Mouse (Mus musculus): ENCODE measurements at regions not wholly inside any gene's neighbourhood (a gene's known extent, or its start where the extent isn't known, plus 50 kb on each side); places are given as distances from the start of the nearest gene placed in this dataset.
A peak's percentile ranks its signal among the peaks of the same experiment; 100 is the strongest.

- H3K27me3 ChIP-seq (ENCODE audit: control insufficient read depth, insufficient read depth, insufficient read length) = no peaks in the 10 kb centered on the region
- no peak overlapping the region for H3ac ChIP-seq (ENCODE audit: control insufficient read depth, insufficient read length)
- H3K79me2 ChIP-seq (ENCODE audit: control insufficient read depth, insufficient read depth) = no peaks in the 10 kb centered on the region
- no peak overlapping the region for H3K4me2 ChIP-seq (ENCODE audit: low read depth)
- no peak for TF ChIP-seq POLR2AphosphoS2 (IDR thresholded peaks at IDR 0.05; ENCODE audit: insufficient read length, low read depth)
- no peak for TF ChIP-seq MAX (IDR thresholded peaks at IDR 0.05; ENCODE audit: low read depth)
- no peak for TF ChIP-seq E2F4 (IDR thresholded peaks at IDR 0.05; ENCODE audit: insufficient read depth)
- H3K36me3 ChIP-seq (ENCODE audit: control insufficient read depth, insufficient read depth) = no peaks in the 10 kb centered on the region
- no peak overlapping the region for H3K4me3 ChIP-seq
These were observed 74.7 kb downstream of the Cxcr4 start for GRCm38 (mm10) chr1:128517351-128517750.

- no peak overlapping the region for H3K4me3 ChIP-seq
These were observed 77.8 kb downstream of the Cxcr4 start for GRCm38 (mm10) chr1:128514327-128514726.

DNA sequence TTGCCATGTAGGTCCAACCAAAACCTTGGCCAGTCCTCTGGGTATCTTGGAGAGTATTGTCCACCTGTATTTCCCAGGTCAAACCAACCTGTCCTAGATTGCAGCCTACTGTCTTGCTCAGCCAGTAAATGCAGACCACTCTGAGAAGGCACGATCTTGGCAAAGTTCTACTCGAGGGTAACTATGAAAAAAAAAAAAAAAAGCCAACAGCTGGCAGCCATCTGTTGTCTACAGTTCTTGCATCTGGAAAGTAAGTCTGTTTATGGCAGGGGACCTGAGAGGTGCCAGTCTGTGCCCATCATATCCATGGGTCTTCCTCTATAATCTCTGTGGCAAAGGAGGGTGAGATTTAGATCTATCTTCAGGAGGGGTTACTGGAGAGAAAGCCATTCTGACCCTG is 78.2 kb downstream of the Cxcr4 start:
- TF ChIP-seq E2F4 (IDR thresholded peaks at IDR 0.05; ENCODE audit: insufficient read depth) = no peak
- no peak for TF ChIP-seq TCF12 (IDR thresholded peaks at IDR 0.05; ENCODE audit: insufficient read depth, poor library complexity, severe bottlenecking)
- TF ChIP-seq MYOD1 (IDR thresholded peaks at IDR 0.05; ENCODE audit: control insufficient read depth in 1 of 3, insufficient read length in 2 of 3, low read depth in 2 of 3) = no peak
- no peak for TF ChIP-seq POLR2A (IDR thresholded peaks at IDR 0.05; ENCODE audit: insufficient read length, low read depth)
- TF ChIP-seq SRF (IDR thresholded peaks at IDR 0.05; ENCODE audit: control insufficient read depth, insufficient read length, low read depth) = no peak
- TF ChIP-seq REST (IDR thresholded peaks at IDR 0.05; ENCODE audit: insufficient read depth, insufficient read length) = no peak
- no peak for TF ChIP-seq CEBPB (IDR thresholded peaks at IDR 0.05; ENCODE audit: insufficient read depth, poor library complexity, severe bottlenecking)
- TF ChIP-seq TCF3 (IDR thresholded peaks at IDR 0.05; ENCODE audit: insufficient read length, low read depth) = no peak
- TF ChIP-seq USF1 (IDR thresholded peaks at IDR 0.05; ENCODE audit: low read depth) = no peak
- no peak for TF ChIP-seq MAX (IDR thresholded peaks at IDR 0.05; ENCODE audit: low read depth)
- TF ChIP-seq MYOG (IDR thresholded peaks at IDR 0.05; ENCODE audit: control insufficient read depth in 1 of 3, insufficient read depth in 1 of 3, insufficient read length in 2 of 3, low read depth in 2 of 3) = no peak
- TF ChIP-seq POLR2AphosphoS2 (IDR thresholded peaks at IDR 0.05; ENCODE audit: insufficient read length, low read depth) = no peak
- no peaks in the 10 kb centered on the region for H3K79me2 ChIP-seq (ENCODE audit: control insufficient read depth, insufficient read depth)
- no peak overlapping the region for H3ac ChIP-seq (ENCODE audit: control insufficient read depth, insufficient read length)

More at GRCm38 (mm10) chr1:128514327-128514726, 77.8 kb downstream of the Cxcr4 start:
- no peaks in the 10 kb centered on the region for H3K36me3 ChIP-seq (ENCODE audit: control insufficient read depth, insufficient read depth)
- TF ChIP-seq E2F4 (IDR thresholded peaks at IDR 0.05; ENCODE audit: insufficient read depth) = no peak
- TF ChIP-seq USF1 (IDR thresholded peaks at IDR 0.05; ENCODE audit: low read depth) = no peak
- H3K79me2 ChIP-seq (ENCODE audit: control insufficient read depth, insufficient read depth) = no peaks in the 10 kb centered on the region
- no peak overlapping the region for H3ac ChIP-seq (ENCODE audit: control insufficient read depth, insufficient read length)
- no peaks in the 10 kb centered on the region for H3K27me3 ChIP-seq (ENCODE audit: control insufficient read depth, insufficient read depth, insufficient read length)
- no peak overlapping the region for H3K4me2 ChIP-seq (ENCODE audit: low read depth)

DNA sequence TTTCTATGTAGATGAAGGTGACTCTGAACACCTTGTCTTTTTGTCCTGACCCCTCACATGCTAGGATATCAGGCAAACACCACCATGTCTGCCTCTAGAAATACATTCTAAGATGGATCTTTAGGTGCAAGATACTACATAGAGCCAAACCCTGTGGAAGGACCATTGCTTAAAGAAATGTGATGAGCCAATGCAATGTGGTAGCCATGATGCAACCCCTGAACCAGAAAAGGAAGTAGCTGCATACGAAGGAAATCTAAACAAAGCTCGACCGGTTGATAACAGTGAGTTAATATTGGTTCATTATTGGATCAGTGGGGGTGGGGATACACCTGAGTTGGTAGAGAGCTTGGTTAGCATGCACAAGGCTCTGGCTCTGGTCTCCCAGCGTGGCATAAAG is 78.9 kb downstream of the Cxcr4 start:
- no peak overlapping the region for H3ac ChIP-seq (ENCODE audit: control insufficient read depth, insufficient read length)
- no peak overlapping the region for H3K4me3 ChIP-seq
- no peaks in the 10 kb centered on the region for H3K79me2 ChIP-seq (ENCODE audit: control insufficient read depth, insufficient read depth)
- TF ChIP-seq SRF (IDR thresholded peaks at IDR 0.05; ENCODE audit: control insufficient read depth, insufficient read length, low read depth) (no peak), CEBPB (IDR thresholded peaks at IDR 0.05; ENCODE audit: insufficient read depth, poor library complexity, severe bottlenecking) (no peak), MAX (IDR thresholded peaks at IDR 0.05; ENCODE audit: low read depth) (no peak), REST (IDR thresholded peaks at IDR 0.05; ENCODE audit: insufficient read depth, insufficient read length) (no peak), TCF12 (IDR thresholded peaks at IDR 0.05; ENCODE audit: insufficient read depth, poor library complexity, severe bottlenecking) (no peak), USF1 (IDR thresholded peaks at IDR 0.05; ENCODE audit: low read depth) (no peak)
- H3K36me3 ChIP-seq (ENCODE audit: control insufficient read depth, insufficient read depth) = no peaks in the 10 kb centered on the region
- no peak overlapping the region for H3K4me2 ChIP-seq (ENCODE audit: low read depth)
- H3K27me3 ChIP-seq (ENCODE audit: control insufficient read depth, insufficient read depth, insufficient read length) = no peaks in the 10 kb centered on the region

More for the DNA sequence above, 78.2 kb downstream of the Cxcr4 start:
- Histone ChIP-seq H3K36me3 (ENCODE audit: control insufficient read depth, insufficient read depth) (no peaks in the 10 kb centered on the region), H3K4me3 (no peak overlapping the region), H3K4me2 (ENCODE audit: low read depth) (no peak overlapping the region), H3K27me3 (ENCODE audit: control insufficient read depth, insufficient read depth, insufficient read length) (no peaks in the 10 kb centered on the region)

DNA sequence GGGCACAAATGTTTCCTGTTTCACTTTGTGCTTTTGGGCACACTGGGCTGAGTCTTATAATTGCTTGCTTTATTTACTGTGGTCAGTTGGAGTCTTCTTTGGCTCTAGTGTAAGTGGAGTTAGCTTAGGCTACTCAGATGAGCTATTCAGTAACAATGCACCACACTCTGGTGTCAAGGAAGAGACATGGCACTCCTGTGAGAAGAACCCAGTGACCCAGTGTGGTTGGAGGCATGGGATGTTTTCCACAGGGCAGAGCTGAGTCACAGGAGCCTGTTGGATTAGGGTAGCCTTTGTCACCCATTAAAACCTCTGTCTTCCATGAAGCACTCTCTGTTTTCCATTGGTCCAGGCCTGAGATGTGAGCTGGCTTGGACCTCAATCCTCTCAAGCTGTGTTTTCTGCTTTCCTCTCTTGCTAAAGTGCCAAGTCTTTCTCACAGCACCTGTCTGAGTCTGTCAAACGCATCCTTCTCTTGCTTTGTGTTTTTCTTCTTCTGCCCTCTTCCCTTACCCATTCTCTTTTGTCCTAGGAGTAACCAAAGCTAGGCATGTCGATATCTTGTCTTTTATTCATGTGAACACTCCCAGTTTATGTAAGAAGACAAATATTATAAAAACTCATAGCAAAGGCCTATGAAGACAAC is 83.2 kb downstream of the Cxcr4 start:
- Histone ChIP-seq H3K27me3 (ENCODE audit: control insufficient read depth, insufficient read depth, insufficient read length) (no peaks in the 10 kb centered on the region), H3K36me3 (ENCODE audit: control insufficient read depth, insufficient read depth) (no peaks in the 10 kb centered on the region), H3ac (ENCODE audit: control insufficient read depth, insufficient read length) (no peak overlapping the region), H3K4me3 (no peak overlapping the region), H3K79me2 (ENCODE audit: control insufficient read depth, insufficient read depth) (no peaks in the 10 kb centered on the region), H3K4me2 (ENCODE audit: low read depth) (peak overlapping the region; percentile 51)
- TF ChIP-seq TCF12 (IDR thresholded peaks at IDR 0.05; ENCODE audit: insufficient read depth, poor library complexity, severe bottlenecking) = peak; percentile 15
- no peak for TF ChIP-seq REST (IDR thresholded peaks at IDR 0.05; ENCODE audit: insufficient read depth, insufficient read length)
- TF ChIP-seq MYOD1 (IDR thresholded peaks at IDR 0.05; ENCODE audit: control insufficient read depth in 1 of 3, insufficient read length in 2 of 3, low read depth in 2 of 3) = peak; percentile 88 to 96 (median 95)
- no peak for TF ChIP-seq POLR2A (IDR thresholded peaks at IDR 0.05; ENCODE audit: insufficient read length, low read depth)

Data from myocyte (in vitro differentiated cells).